ENCODE assay signal across 9 mouse cellular contexts in the genomic region with DNA sequence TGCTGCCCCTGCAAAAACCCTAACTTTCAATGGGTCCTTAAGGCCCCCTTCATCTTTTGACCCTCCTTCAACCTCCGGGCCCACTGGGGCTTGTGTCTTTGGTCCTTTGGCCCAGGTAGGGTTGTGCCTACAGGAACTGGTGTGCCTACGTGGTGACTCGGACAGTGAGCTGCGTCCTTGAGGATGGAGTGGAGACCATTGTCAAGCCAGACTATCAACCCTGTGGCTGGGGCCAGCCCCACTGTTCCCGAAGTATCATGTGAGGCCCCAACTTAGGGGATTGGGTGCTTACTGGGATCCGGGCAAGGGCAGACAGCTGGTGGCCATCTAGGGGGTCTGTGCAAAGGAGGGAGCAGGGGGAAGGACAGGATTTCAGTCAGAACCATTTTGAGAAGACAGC. TPM values are rescaled to one million over a fixed set of nuclear protein-coding genes. Genes with fewer than 3 reads are reported as not detected.
DNase-seq lines count a peak whose midpoint lies in the region; ATAC-seq and TF ChIP-seq lines count a peak whose summit lies in the region.
"Had no signal": no experiment of that assay in that cellular context is flagged by ENCODE, and none has a peak within 500 bp of the region (broad histone marks: within the 10 kb centered on the region; RNA-seq: fewer than 3 reads in every experiment).

No protein-coding gene starts in this region.

- no peak overlapping the region for H3K27ac ChIP-seq in forebrain, embryonic 11.5 days (ENCODE audit: low read depth, low read length)
- H3K27ac ChIP-seq in forebrain, postnatal 0 days (ENCODE audit: low read depth, low read length) = no peak overlapping the region
- H3K27ac ChIP-seq in midbrain, embryonic 10.5 days (replicated peaks) = peak overlapping the region; percentile 87
- H3K27ac ChIP-seq in midbrain, embryonic 14.5 days (replicated peaks; ENCODE audit: low read depth, low read length) = no peak overlapping the region
- H3K27ac ChIP-seq in hindbrain, embryonic 16.5 days (ENCODE audit: low read depth, low read length) = no peak overlapping the region
- H3K27ac ChIP-seq in neural tube, embryonic 12.5 days = no peak overlapping the region

- H3K27me3 ChIP-seq in forebrain, embryonic 11.5 days (ENCODE audit: control insufficient read depth, insufficient read depth, low read length) = no peaks in the 10 kb centered on the region
- no peaks in the 10 kb centered on the region for H3K27me3 ChIP-seq in forebrain, postnatal 0 days (ENCODE audit: insufficient read depth, low read length)
- H3K27me3 ChIP-seq in midbrain, embryonic 10.5 days (ENCODE audit: low read depth, poor library complexity, severe bottlenecking) = peaks cover 4% of the 10 kb centered on the region; the same call in 1 of the 2 replicates
- no peaks in the 10 kb centered on the region for H3K27me3 ChIP-seq in midbrain, embryonic 14.5 days (ENCODE audit: control insufficient read depth, insufficient read depth, low read length)
- no peaks in the 10 kb centered on the region for H3K27me3 ChIP-seq in hindbrain, embryonic 16.5 days (replicated peaks; ENCODE audit: control insufficient read depth, insufficient read depth, low read length)
- no peaks in the 10 kb centered on the region for H3K27me3 ChIP-seq in neural tube, embryonic 12.5 days (replicated peaks)

- H3K9me3 ChIP-seq in forebrain, embryonic 11.5 days (ENCODE audit: control insufficient read depth, low read length) = no peaks in the 10 kb centered on the region
- no peaks in the 10 kb centered on the region for H3K9me3 ChIP-seq in forebrain, postnatal 0 days (ENCODE audit: low read length)
- H3K9me3 ChIP-seq in midbrain, embryonic 10.5 days (replicated peaks) = no peaks in the 10 kb centered on the region
- H3K9me3 ChIP-seq in midbrain, embryonic 14.5 days (ENCODE audit: control insufficient read depth, low read length) = no peaks in the 10 kb centered on the region
- no peaks in the 10 kb centered on the region for H3K9me3 ChIP-seq in hindbrain, embryonic 16.5 days (ENCODE audit: control insufficient read depth, low read length)
- H3K9me3 ChIP-seq in neural tube, embryonic 12.5 days = no peaks in the 10 kb centered on the region

- H3K9ac ChIP-seq in forebrain, embryonic 11.5 days (ENCODE audit: low read length) = no peak overlapping the region
- H3K9ac ChIP-seq in forebrain, postnatal 0 days = no peak overlapping the region
- H3K9ac ChIP-seq in midbrain, embryonic 14.5 days (replicated peaks; ENCODE audit: low read length) = no peak overlapping the region; the same call in 1 of the 2 replicates
- H3K9ac ChIP-seq in hindbrain, embryonic 16.5 days (ENCODE audit: low read depth, low read length) = no peak overlapping the region
- no peak overlapping the region; the same call in 1 of the 2 replicates for H3K9ac ChIP-seq in neural tube, embryonic 12.5 days

- H3K4me3 ChIP-seq in forebrain, embryonic 11.5 days (ENCODE audit: low read depth, low read length) = 0 out of 2 replicates have a peak overlapping the region, but pooled peaks have one; percentile 14
- H3K4me3 ChIP-seq in forebrain, postnatal 0 days (ENCODE audit: low read depth, low read length) = no peak overlapping the region
- H3K4me3 ChIP-seq in midbrain, embryonic 10.5 days = peak overlapping the region; percentile 41
- H3K4me3 ChIP-seq in midbrain, embryonic 14.5 days (replicated peaks; ENCODE audit: low read depth, low read length) = no peak overlapping the region
- H3K4me3 ChIP-seq in hindbrain, embryonic 16.5 days (ENCODE audit: low read length) = no peak overlapping the region
- H3K4me3 ChIP-seq in neural tube, embryonic 12.5 days = peak overlapping the region; percentile 24; the same call in 1 of the 2 replicates

- TF ChIP-seq CTCF in forebrain, postnatal 0 days (IDR thresholded peaks at IDR 0.05; ENCODE audit: low read depth) = no peak

- WGBS in forebrain, embryonic 11.5 days = 68% methylated on average over 6 of the region's 6 CpGs
- 86% methylated on average over 6 of the region's 6 CpGs for WGBS in forebrain, postnatal 0 days
- WGBS in midbrain, embryonic 10.5 days = 85% methylated on average over 6 of the region's 6 CpGs
- 87% methylated on average over 6 of the region's 6 CpGs for WGBS in midbrain, embryonic 14.5 days
- 84% methylated on average over 6 of the region's 6 CpGs for WGBS in hindbrain, embryonic 16.5 days
- 83% methylated on average over 6 of the region's 6 CpGs for WGBS in neural tube, embryonic 12.5 days

- peak overlapping the region; percentile 26; the same call in 1 of the 2 replicates for H3K4me2 ChIP-seq in forebrain, embryonic 11.5 days (ENCODE audit: low read depth, low read length, severe bottlenecking)
- no peak overlapping the region for H3K4me2 ChIP-seq in forebrain, postnatal 0 days (ENCODE audit: low read depth)
- H3K4me2 ChIP-seq in midbrain, embryonic 14.5 days (ENCODE audit: low read length) = no peak overlapping the region
- peak overlapping the region; percentile 32; the same call in 1 of the 2 replicates for H3K4me2 ChIP-seq in hindbrain, embryonic 16.5 days (ENCODE audit: low read length)
- H3K4me2 ChIP-seq in neural tube, embryonic 12.5 days (replicated peaks) = peak overlapping the region; percentile 53

- no peak for ATAC-seq in forebrain, embryonic 11.5 days (replicated peaks; ENCODE audit: low FRiP score)
- no peak for ATAC-seq in forebrain, postnatal 0 days
- no peak for ATAC-seq in midbrain, embryonic 14.5 days (ENCODE audit: low FRiP score, low TSS enrichment)
- ATAC-seq in hindbrain, embryonic 16.5 days = no peak
- ATAC-seq in neural tube, embryonic 12.5 days (ENCODE audit: low FRiP score, low read depth) = no peak

- no peaks in the 10 kb centered on the region for H3K36me3 ChIP-seq in forebrain, embryonic 11.5 days (ENCODE audit: control insufficient read depth, insufficient read depth, low read length)
- H3K36me3 ChIP-seq in forebrain, postnatal 0 days (ENCODE audit: insufficient read depth) = no peaks in the 10 kb centered on the region
- H3K36me3 ChIP-seq in midbrain, embryonic 10.5 days = peaks cover 10% of the 10 kb centered on the region
- no peaks in the 10 kb centered on the region for H3K36me3 ChIP-seq in midbrain, embryonic 14.5 days (ENCODE audit: control insufficient read depth, insufficient read depth, low read length)
- no peaks in the 10 kb centered on the region for H3K36me3 ChIP-seq in hindbrain, embryonic 16.5 days (ENCODE audit: control insufficient read depth, insufficient read depth, low read length)
- peaks cover 5% of the 10 kb centered on the region; the same call in 1 of the 2 replicates for H3K36me3 ChIP-seq in neural tube, embryonic 12.5 days

- no peak for DNase-seq in forebrain, embryonic 11.5 days (ENCODE audit: low spot score)
- DNase-seq in forebrain, postnatal 0 days = no peak
- DNase-seq in midbrain, embryonic 10.5 days (ENCODE audit: low spot score) = no peak
- DNase-seq in midbrain, embryonic 14.5 days = no peak
- DNase-seq in layer of hippocampus, adult 18-20 months (ENCODE audit: low spot score in 2 of 2) = no peak
- no peak for DNase-seq in urinary bladder, postnatal 36 days (ENCODE audit: low spot score in 2 of 2)
- DNase-seq: layer of hippocampus, postnatal 36 days had no signal

- peaks cover 13% of the 10 kb centered on the region; the same call in 1 of the 2 replicates for H3K4me1 ChIP-seq in forebrain, embryonic 11.5 days (replicated peaks; ENCODE audit: control insufficient read depth, insufficient read depth, low read length)
- H3K4me1 ChIP-seq in forebrain, postnatal 0 days (ENCODE audit: insufficient read depth) = no peaks in the 10 kb centered on the region
- H3K4me1 ChIP-seq in midbrain, embryonic 10.5 days = peaks cover 56% of the 10 kb centered on the region
- peaks cover 4% of the 10 kb centered on the region; the same call in 1 of the 2 replicates for H3K4me1 ChIP-seq in midbrain, embryonic 14.5 days (ENCODE audit: control insufficient read depth, insufficient read depth, low read length)
- peaks cover 15% of the 10 kb centered on the region for H3K4me1 ChIP-seq in hindbrain, embryonic 16.5 days (ENCODE audit: control insufficient read depth, insufficient read depth, low read depth, low read length)
- peaks cover 33% of the 10 kb centered on the region for H3K4me1 ChIP-seq in neural tube, embryonic 12.5 days

RNA-seq across cellular contexts. Expression of gene Emilin1, which starts 1.6 kb away (rescaled TPM):
- 44.6 and 44.7 TPM in 2 replicates for polyA plus RNA-seq in forebrain, embryonic 11.5 days (2014; fragmentation: Nextera tagmentation; extraction: Ambion mirVana)
- total RNA-seq in forebrain, postnatal 0 days (2014; rRNA removed) = 10.0 and 11.3 TPM in 2 replicates
- 9.6 and 10.0 TPM in 2 replicates for polyA plus RNA-seq in forebrain, postnatal 0 days (2015; fragmentation: Nextera tagmentation; extraction: Ambion mirVana)
- 61.8 and 67.4 TPM in 2 replicates for polyA plus RNA-seq in midbrain, embryonic 10.5 days (2016; fragmentation: Nextera tagmentation; extraction: Ambion mirVana)
- polyA plus RNA-seq in midbrain, embryonic 14.5 days (2014; fragmentation: Nextera tagmentation; extraction: Ambion mirVana) = 3.7 and 11.2 TPM in 2 replicates
- 16.3 and 24.6 TPM in 2 replicates for polyA plus RNA-seq in hindbrain, embryonic 16.5 days (2015; fragmentation: Nextera tagmentation; extraction: Ambion mirVana)
- 63.7 and 75.3 TPM in 2 replicates for polyA plus RNA-seq in neural tube, embryonic 12.5 days (2016; fragmentation: Nextera tagmentation; extraction: Ambion mirVana)
- total RNA-seq in layer of hippocampus, adult 18-20 months (2021) = 1 to 10 TPM; 1.9 TPM

RNA-seq across cellular contexts. Expression of gene Khk, which starts 6.4 kb away (rescaled TPM):
- 6.9 and 7.1 TPM in 2 replicates for polyA plus RNA-seq in forebrain, embryonic 11.5 days (2014; fragmentation: Nextera tagmentation; extraction: Ambion mirVana)
- total RNA-seq in forebrain, postnatal 0 days (2014; rRNA removed) = 4.5 and 5.3 TPM in 2 replicates
- 11.7 and 13.2 TPM in 2 replicates for polyA plus RNA-seq in forebrain, postnatal 0 days (2015; fragmentation: Nextera tagmentation; extraction: Ambion mirVana)
- 7.5 and 9.7 TPM in 2 replicates for polyA plus RNA-seq in midbrain, embryonic 10.5 days (2016; fragmentation: Nextera tagmentation; extraction: Ambion mirVana)
- polyA plus RNA-seq in midbrain, embryonic 14.5 days (2014; fragmentation: Nextera tagmentation; extraction: Ambion mirVana) = 7.0 and 7.4 TPM in 2 replicates
- polyA plus RNA-seq in hindbrain, embryonic 16.5 days (2015; fragmentation: Nextera tagmentation; extraction: Ambion mirVana) = 12.2 and 13.7 TPM in 2 replicates
- 6.7 and 8.6 TPM in 2 replicates for polyA plus RNA-seq in neural tube, embryonic 12.5 days (2016; fragmentation: Nextera tagmentation; extraction: Ambion mirVana)
- total RNA-seq in layer of hippocampus, adult 18-20 months (2021) = 10 to 100 TPM; 14.8 to 16.3 TPM

RNA-seq across cellular contexts. Expression of gene Ost4, which starts 7.3 kb away (rescaled TPM):
- 339 and 356 TPM in 2 replicates for polyA plus RNA-seq in forebrain, embryonic 11.5 days (2014; fragmentation: Nextera tagmentation; extraction: Ambion mirVana)
- 116 and 130 TPM in 2 replicates for total RNA-seq in forebrain, postnatal 0 days (2014; rRNA removed)
- 190 and 236 TPM in 2 replicates for polyA plus RNA-seq in forebrain, postnatal 0 days (2015; fragmentation: Nextera tagmentation; extraction: Ambion mirVana)
- polyA plus RNA-seq in midbrain, embryonic 10.5 days (2016; fragmentation: Nextera tagmentation; extraction: Ambion mirVana) = 380 and 415 TPM in 2 replicates
- 246 and 266 TPM in 2 replicates for polyA plus RNA-seq in midbrain, embryonic 14.5 days (2014; fragmentation: Nextera tagmentation; extraction: Ambion mirVana)
- polyA plus RNA-seq in hindbrain, embryonic 16.5 days (2015; fragmentation: Nextera tagmentation; extraction: Ambion mirVana) = 232 and 244 TPM in 2 replicates
- polyA plus RNA-seq in neural tube, embryonic 12.5 days (2016; fragmentation: Nextera tagmentation; extraction: Ambion mirVana) = 294 and 304 TPM in 2 replicates
- total RNA-seq in layer of hippocampus, adult 18-20 months (2021) = 10 to 100 TPM; 97.5 to 98.5 TPM

RNA-seq across cellular contexts. Expression of gene Agbl5, which starts 26.4 kb away (rescaled TPM):
- 34.5 and 37.3 TPM in 2 replicates for polyA plus RNA-seq in forebrain, embryonic 11.5 days (2014; fragmentation: Nextera tagmentation; extraction: Ambion mirVana)
- 36.6 and 52.2 TPM in 2 replicates for total RNA-seq in forebrain, postnatal 0 days (2014; rRNA removed)
- polyA plus RNA-seq in forebrain, postnatal 0 days (2015; fragmentation: Nextera tagmentation; extraction: Ambion mirVana) = 15.3 and 21.5 TPM in 2 replicates
- polyA plus RNA-seq in midbrain, embryonic 10.5 days (2016; fragmentation: Nextera tagmentation; extraction: Ambion mirVana) = 17.4 and 20.1 TPM in 2 replicates
- 25.9 and 27.8 TPM in 2 replicates for polyA plus RNA-seq in midbrain, embryonic 14.5 days (2014; fragmentation: Nextera tagmentation; extraction: Ambion mirVana)
- polyA plus RNA-seq in hindbrain, embryonic 16.5 days (2015; fragmentation: Nextera tagmentation; extraction: Ambion mirVana) = 19.1 and 23.1 TPM in 2 replicates
- polyA plus RNA-seq in neural tube, embryonic 12.5 days (2016; fragmentation: Nextera tagmentation; extraction: Ambion mirVana) = 27.5 and 29.0 TPM in 2 replicates
- 10 to 100 TPM; 11.5 to 13.3 TPM for total RNA-seq in layer of hippocampus, adult 18-20 months (2021)

RNA-seq across cellular contexts. Expression of gene Cgref1, which starts 30.5 kb away (rescaled TPM):
- 6.4 and 6.8 TPM in 2 replicates for polyA plus RNA-seq in forebrain, embryonic 11.5 days (2014; fragmentation: Nextera tagmentation; extraction: Ambion mirVana)
- 67.3 and 82.1 TPM in 2 replicates for total RNA-seq in forebrain, postnatal 0 days (2014; rRNA removed)
- polyA plus RNA-seq in forebrain, postnatal 0 days (2015; fragmentation: Nextera tagmentation; extraction: Ambion mirVana) = 61.0 and 63.5 TPM in 2 replicates
- polyA plus RNA-seq in midbrain, embryonic 10.5 days (2016; fragmentation: Nextera tagmentation; extraction: Ambion mirVana) = 4.9 and 5.8 TPM in 2 replicates
- polyA plus RNA-seq in midbrain, embryonic 14.5 days (2014; fragmentation: Nextera tagmentation; extraction: Ambion mirVana) = 43.0 and 55.3 TPM in 2 replicates
- 77.3 and 89.1 TPM in 2 replicates for polyA plus RNA-seq in hindbrain, embryonic 16.5 days (2015; fragmentation: Nextera tagmentation; extraction: Ambion mirVana)
- 15.9 and 17.7 TPM in 2 replicates for polyA plus RNA-seq in neural tube, embryonic 12.5 days (2016; fragmentation: Nextera tagmentation; extraction: Ambion mirVana)
- 10 to 100 TPM; 15.0 to 16.2 TPM for total RNA-seq in layer of hippocampus, adult 18-20 months (2021)

Comparison
In these comparisons a context has a peak if more than half of its experiments do, and no peak if none do; other contexts are left out.
1. H3K4me2 ChIP-seq: peak in forebrain, embryonic 11.5 days (single experiment), hindbrain, embryonic 16.5 days (single experiment) and neural tube, embryonic 12.5 days (single experiment); none in forebrain, postnatal 0 days (single experiment) and midbrain, embryonic 14.5 days (single experiment).
2. H3K4me3 ChIP-seq: peak in forebrain, embryonic 11.5 days (single experiment), midbrain, embryonic 10.5 days (single experiment) and neural tube, embryonic 12.5 days (single experiment); none in forebrain, postnatal 0 days (single experiment), midbrain, embryonic 14.5 days (single experiment) and hindbrain, embryonic 16.5 days (single experiment).